Mouse (Mus musculus) G1E (cell line): Measurements from ENCODE around the gene Gpr4. TPM values are rescaled to one million over a fixed set of nuclear protein-coding genes. Genes with fewer than 3 reads are reported as not detected.

Source experiments
- ATAC-seq: 2 replicates; pipeline ENCODE4 v1.8.0; 2016; ENCODE audit warnings: mild to moderate bottlenecking; ENCODE audit not compliant: insufficient number of reproducible peaks, poor library complexity, low FRiP score, severe bottlenecking; ENCODE audit errors: extremely low read depth
- DNase-seq: peaks from one replicate; pipeline ENCODE4 v3.0.0; 2012; ENCODE audit warnings: low spot score
- H3K27me3 ChIP-seq: 2 replicates; pipeline ENCODE4 v1.6.1; 2012; ENCODE audit warnings: mild to moderate bottlenecking, low read length, inconsistent platforms; ENCODE audit not compliant: insufficient read depth
- H3K36me3 ChIP-seq: replicated peaks from 2 replicates; pipeline ENCODE3; 2012; ENCODE audit warnings: mild to moderate bottlenecking, inconsistent platforms
- H3K4me1 ChIP-seq: 2 replicates; pipeline ENCODE4 v1.6.1; 2012; ENCODE audit warnings: low read depth, low read length, inconsistent platforms, mixed read lengths; ENCODE audit not compliant: insufficient read depth
- H3K4me3 ChIP-seq: 2 replicates; pipeline ENCODE4 v1.5.1; 2012; ENCODE audit warnings: low read depth, mild to moderate bottlenecking, inconsistent platforms, low read length, moderate library complexity, mixed read lengths
- H3K9me3 ChIP-seq: replicated peaks from 2 replicates; pipeline ENCODE4 v1.6.1; 2012; ENCODE audit warnings: inconsistent platforms
- CTCF ChIP-seq: IDR thresholded peaks from 2 replicates; pipeline ENCODE4 v1.5.1; 2012; ENCODE audit warnings: low read depth, low read length, inconsistent platforms, mixed read lengths
- GATA1 ChIP-seq: IDR thresholded peaks from 2 replicates; pipeline ENCODE4 v1.6.1; 2012; ENCODE audit warnings: borderline replicate concordance, low read length, inconsistent platforms, mixed read lengths
- GATA2 ChIP-seq: IDR thresholded peaks from 2 replicates; pipeline ENCODE4 v1.6.1; 2012; ENCODE audit warnings: low read depth, low read length, inconsistent platforms, borderline replicate concordance
- POLR2AphosphoS5 ChIP-seq: IDR thresholded peaks from 2 replicates; pipeline ENCODE4 v1.6.1; 2012; ENCODE audit warnings: low read depth, low read length, inconsistent platforms; ENCODE audit not compliant: insufficient replicate concordance
- TAL1 ChIP-seq: conservative IDR thresholded peaks from 2 replicates; pipeline ENCODE4 v1.6.1; 2012; ENCODE audit warnings: low read depth, low read length, inconsistent platforms, mixed read lengths
- polyA plus RNA-seq: library from polyadenylated mRNA; stranded (reverse); fragments of >175 nt; gene quantifications from 2 replicates; pipeline ENCODE4 v1.2.3, GENCODE M21; 2012
- total RNA-seq, 2 experiments: library from RNA; stranded (forward) in 1 of 2; stranded (reverse) in 1 of 2; fragments of 200-1000 nt in 1 of 2; fragments of >200 nt in 1 of 2; fragmentation: Nextera tagmentation in 1 of 2; gene quantifications; 2 replicates each; pipeline ENCODE4 v1.2.3; 2014 to 2017

The Gpr4 gene
- total and polyA plus RNA-seq, 3 experiments, result 0.11 to 0.30 (median 0.16) TPM

DNA sequence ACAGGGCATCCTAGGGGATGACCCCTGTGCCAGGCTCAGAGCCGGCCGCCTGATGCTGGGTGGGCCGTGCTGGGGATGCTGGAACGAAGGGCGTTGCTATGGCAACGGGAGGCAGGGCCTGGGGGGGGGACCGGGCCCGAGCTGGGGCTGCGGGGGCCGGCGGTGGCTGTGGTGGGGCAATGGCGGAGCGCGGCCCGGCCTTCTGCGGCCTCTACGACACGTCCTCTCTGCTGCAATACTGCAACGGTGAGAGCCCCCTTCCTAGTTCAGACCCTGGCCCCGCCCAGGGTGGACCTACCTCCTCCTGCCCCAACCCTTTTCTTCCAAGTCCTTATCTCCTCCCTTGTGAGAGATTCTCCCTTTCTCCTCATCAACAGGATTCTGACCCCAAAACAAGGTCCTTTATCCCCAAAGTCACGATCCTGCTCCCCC lies 35.8 kb upstream of the Gpr4 start:
- no peak overlapping the region for H3K4me3 ChIP-seq
- TF ChIP-seq CTCF, result no peak
- TF ChIP-seq GATA1, result no peak
- TF ChIP-seq GATA2, result no peak
- peaks cover 44% of the 10 kb centered on the region for H3K27me3 ChIP-seq
- H3K9me3 ChIP-seq, result peaks cover 9% of the 10 kb centered on the region
- ATAC-seq (no peak), DNase-seq (no peak)
- peaks cover 64% of the 10 kb centered on the region for H3K4me1 ChIP-seq
- H3K36me3 ChIP-seq, result no peaks in the 10 kb centered on the region

DNA sequence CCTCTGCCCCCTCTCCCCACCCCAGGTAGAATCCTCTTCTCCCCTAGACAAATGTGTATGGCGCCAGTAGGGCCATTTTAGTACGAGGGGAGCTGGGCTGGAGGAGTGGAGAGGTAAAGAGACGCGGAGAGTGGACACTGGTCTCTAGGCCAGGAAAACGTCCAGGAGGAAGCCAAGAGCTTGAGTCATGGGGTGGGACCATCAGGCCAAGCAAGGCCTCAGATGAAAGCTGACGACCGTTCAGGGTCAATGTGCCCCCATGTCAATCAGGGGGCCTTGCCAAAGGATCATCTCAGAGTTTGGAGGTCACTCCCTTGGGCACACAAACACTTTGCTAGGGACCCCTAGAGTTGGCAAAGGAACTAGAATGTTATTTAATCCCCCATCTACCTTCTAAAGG lies 35.1 kb upstream of the Gpr4 start:
- H3K36me3 ChIP-seq, result peaks cover 2% of the 10 kb centered on the region
- no peak for ATAC-seq
- H3K27me3 ChIP-seq, result peaks cover 38% of the 10 kb centered on the region
- H3K4me3 ChIP-seq, result no peak overlapping the region
- H3K4me1 ChIP-seq, result peaks cover 65% of the 10 kb centered on the region
- TF ChIP-seq GATA1, result no peak
- TF ChIP-seq TAL1, result no peak
- no peak for TF ChIP-seq POLR2AphosphoS5
- TF ChIP-seq CTCF, result no peak
- TF ChIP-seq GATA2, result no peak
- DNase-seq, result no peak
- H3K9me3 ChIP-seq, result peaks cover 9% of the 10 kb centered on the region

DNA sequence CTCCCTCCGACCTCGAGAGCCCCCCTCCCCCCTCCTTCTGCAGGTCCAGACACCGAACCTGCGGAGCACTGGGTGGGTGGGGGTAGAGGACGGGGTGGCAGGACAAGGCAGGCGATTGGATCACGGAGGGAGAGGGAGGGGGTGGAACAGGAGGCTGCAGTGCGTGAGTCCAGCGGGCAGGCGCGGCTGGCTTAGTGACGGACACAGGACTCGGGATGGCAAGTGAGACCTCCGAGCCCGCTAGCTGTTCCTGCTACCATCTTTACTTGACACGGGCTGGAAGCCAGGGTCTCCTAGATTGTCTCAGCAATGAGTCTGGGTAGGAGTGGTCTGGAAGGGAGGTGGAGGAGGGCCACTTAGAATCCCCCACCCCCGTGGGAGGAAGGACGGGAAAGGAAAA lies 34.3 kb upstream of the Gpr4 start:
- Histone ChIP-seq H3K27me3 (peaks cover 36% of the 10 kb centered on the region), H3K36me3 (peaks cover 6% of the 10 kb centered on the region), H3K4me1 (peaks cover 61% of the 10 kb centered on the region), H3K9me3 (peaks cover 9% of the 10 kb centered on the region), H3K4me3 (peak overlapping the region; percentile 62; the same call in 1 of the 2 replicates)
- DNase-seq (no peak), ATAC-seq (no peak)
- TF ChIP-seq GATA2 (no peak), CTCF (no peak), GATA1 (no peak), POLR2AphosphoS5 (no peak), TAL1 (no peak)

DNA sequence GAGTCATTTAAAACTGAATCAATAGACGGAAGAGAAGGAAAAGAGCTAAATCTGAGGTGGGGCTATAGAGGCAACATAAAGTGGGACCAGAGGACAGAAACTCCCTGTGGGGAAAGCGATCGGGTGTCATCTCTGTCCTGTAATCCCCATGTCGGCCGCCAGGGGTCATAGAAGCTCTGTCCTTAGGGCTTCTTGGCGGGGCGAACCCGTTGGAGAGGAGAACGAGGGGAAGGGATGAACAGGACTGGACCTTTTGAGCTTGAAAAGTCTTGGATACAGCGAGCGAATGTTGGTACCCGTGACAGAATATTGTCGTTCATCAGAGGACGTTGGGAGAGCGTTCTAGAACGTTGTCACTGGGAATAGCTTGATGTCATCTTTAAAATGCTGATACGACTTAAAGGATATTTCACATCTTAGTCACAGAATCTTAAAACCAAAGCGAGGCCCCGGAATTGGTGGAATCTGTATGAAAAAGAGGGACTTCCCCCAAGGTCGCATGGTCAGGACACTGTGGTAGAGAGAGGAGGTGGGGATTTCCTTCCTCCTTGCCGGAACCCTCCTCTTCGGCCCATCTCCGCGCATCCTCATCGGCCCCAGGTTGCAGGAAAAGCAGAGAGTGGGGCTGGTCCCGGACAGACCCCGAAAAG lies 33.8 kb upstream of the Gpr4 start:
- peaks cover 10% of the 10 kb centered on the region for H3K36me3 ChIP-seq
- no peak overlapping the region; the same call in 1 of the 2 replicates for H3K4me3 ChIP-seq
- peaks cover 9% of the 10 kb centered on the region for H3K9me3 ChIP-seq
- H3K4me1 ChIP-seq, result peaks cover 63% of the 10 kb centered on the region
- H3K27me3 ChIP-seq, result peaks cover 33% of the 10 kb centered on the region
- TF ChIP-seq GATA1 (no peak), GATA2 (no peak), CTCF (peak; percentile 64)
- DNase-seq (peak; percentile 47), ATAC-seq (0 out of 2 replicates have a peak, but pooled peaks have one; percentile 29)

DNA sequence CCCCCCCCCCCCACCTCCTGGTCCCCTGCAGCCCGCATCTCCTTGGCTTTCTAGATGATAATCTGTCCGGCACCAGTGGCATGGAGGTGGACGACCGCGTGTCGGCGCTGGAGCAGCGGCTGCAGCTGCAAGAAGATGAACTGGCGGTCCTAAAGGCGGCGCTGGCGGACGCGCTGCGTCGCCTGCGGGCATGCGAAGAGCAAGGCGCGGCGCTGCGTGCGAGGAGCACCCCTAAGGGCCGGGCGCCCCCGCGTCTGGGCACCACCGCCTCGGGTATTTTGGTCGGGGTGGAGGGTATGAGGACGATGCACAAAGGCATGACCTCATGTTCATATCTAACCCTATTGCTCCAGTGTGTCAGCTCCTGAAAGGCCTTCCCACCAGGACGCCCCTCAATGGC lies 33.2 kb upstream of the Gpr4 start:
- H3K9me3 ChIP-seq, result peaks cover 9% of the 10 kb centered on the region
- ATAC-seq (no peak), DNase-seq (no peak)
- H3K27me3 ChIP-seq, result peaks cover 32% of the 10 kb centered on the region
- TF ChIP-seq CTCF, result no peak
- no peak for TF ChIP-seq TAL1
- TF ChIP-seq GATA1, result no peak
- TF ChIP-seq POLR2AphosphoS5, result no peak
- no peak for TF ChIP-seq GATA2
- peaks cover 15% of the 10 kb centered on the region for H3K36me3 ChIP-seq
- peaks cover 63% of the 10 kb centered on the region for H3K4me1 ChIP-seq
- H3K4me3 ChIP-seq, result no peak overlapping the region; the same call in 1 of the 2 replicates

DNA sequence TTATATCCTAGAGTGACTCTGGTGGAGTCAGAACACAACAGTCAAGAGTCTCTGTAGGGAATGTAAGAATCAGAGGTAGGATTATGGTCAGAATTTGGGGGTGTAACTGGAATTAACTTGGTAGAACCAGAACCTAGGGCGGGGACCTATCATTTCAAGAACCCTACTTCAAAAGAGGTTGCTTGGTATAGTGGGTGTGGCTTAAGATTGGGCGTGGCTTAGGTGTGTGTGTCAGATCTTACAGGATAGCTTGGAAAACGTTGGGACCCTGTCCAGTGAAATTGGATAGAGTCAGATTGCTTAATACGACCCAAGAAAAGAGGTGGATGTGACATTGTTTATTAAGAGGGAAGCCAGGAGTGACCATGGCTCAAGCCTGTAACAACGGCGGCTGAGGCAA lies 32.4 kb upstream of the Gpr4 start:
- DNase-seq, result no peak
- H3K4me3 ChIP-seq, result no peak overlapping the region
- H3K27me3 ChIP-seq, result peaks cover 32% of the 10 kb centered on the region

More for the DNA sequence above, 32.4 kb upstream of the Gpr4 start:
- ATAC-seq, result no peak
- peaks cover 23% of the 10 kb centered on the region for H3K36me3 ChIP-seq
- TF ChIP-seq TAL1 (no peak), CTCF (no peak), GATA1 (no peak), POLR2AphosphoS5 (no peak), GATA2 (no peak)
- H3K4me1 ChIP-seq, result peaks cover 70% of the 10 kb centered on the region
- H3K9me3 ChIP-seq, result peaks cover 9% of the 10 kb centered on the region
